Mouse (Mus musculus): Measurements from ENCODE around the gene Nucb1.

DNA sequence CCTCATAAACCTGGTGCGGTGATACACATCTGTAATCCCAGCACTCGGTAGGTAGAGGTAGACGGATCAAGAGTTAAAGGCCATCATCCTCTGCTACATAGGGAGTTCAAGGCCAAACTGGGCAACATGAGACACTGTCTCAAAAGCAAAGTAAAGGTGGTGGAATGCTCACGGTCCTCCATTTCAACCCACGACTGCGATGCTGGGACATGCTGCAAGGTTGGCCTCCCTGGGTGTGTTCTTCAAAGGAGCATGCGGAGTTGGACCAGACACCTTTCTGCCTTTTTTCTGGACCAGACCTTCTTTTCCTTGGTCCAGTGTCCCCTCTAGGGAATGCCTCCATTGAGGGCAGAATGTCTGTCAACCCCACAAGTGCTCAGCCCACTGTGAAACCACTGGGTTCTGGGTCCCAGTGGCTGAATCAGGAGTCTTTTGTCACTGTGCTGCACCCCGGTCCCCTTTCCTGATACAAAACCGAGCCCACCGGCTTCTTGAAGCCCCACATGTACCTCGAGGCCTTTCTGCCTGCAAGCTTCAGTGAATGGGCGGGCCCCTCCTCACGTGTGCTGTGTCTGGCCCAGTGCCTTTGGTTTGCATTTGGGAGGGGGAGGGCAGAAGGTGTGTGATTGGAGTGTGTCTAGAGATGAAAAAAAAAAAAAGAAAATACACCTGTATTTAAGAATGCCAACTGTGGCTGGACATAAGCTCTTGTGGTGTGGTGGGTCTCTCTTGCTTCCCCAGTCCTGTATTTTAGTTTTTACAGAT lies 54.1 kb downstream of the Nucb1 start:
- TF ChIP-seq POLR2A (IDR thresholded peaks at IDR 0.05; ENCODE audit: low read depth, low read length) (no peak), CTCF (IDR thresholded peaks at IDR 0.05; ENCODE audit: extremely low read depth, insufficient read depth, insufficient read length, insufficient replicate concordance) (no peak)

All from spleen, adult 2 months (tissue).